Mouse (Mus musculus) testis, postnatal 14 days (tissue): ENCODE data around the gene Vdr.

Source experiments
- DNase-seq: peaks from one replicate; pipeline ENCODE4 v3.0.0; 2021; ENCODE audit warnings: low spot score

Vdr gene

DNA sequence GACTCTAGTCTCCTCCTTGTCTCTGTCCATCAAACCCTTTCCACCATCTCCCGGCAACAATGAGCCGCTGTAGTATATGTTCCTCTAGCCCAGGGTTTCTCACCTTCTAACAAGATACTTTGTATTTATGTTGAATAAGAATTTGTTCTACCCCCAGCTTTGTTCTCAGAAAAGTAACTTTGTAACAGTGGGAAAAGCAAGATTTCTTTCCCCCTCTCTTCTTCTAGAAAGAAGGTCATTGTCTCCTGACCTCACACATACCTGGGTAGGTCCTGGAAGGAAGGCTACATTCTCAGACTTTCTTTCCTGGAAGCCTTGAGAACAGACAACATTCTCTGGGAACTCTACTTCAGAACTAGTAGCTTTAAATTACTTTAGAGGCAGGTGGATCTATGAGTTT lies at the start of gene Vdr:
Gene Vdr (minus strand): TSS at position 101 of the 400 bp plus-strand sequence.
- DNase-seq: peak; percentile 46

DNA sequence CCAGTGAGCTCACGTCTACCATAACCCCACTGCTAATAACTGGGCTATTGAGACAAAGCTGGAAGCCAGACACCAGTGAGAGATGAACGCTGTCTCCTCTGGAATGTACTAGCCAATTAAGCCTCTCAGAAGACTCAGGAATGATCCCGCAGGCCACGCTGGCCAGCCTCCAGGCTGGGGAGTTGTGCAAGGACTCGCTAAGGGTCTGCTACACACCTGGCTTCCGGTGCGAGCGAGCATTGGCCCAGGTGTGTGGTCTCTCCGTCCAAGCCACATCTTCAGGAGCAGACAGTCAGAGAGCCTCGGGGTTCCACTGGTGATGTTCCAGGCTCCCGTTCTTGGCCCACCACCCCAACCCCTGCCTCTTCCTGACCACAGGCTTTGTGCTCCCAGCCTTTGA lies 46.0 kb upstream of the Vdr start:
- DNase-seq: no peak

DNA sequence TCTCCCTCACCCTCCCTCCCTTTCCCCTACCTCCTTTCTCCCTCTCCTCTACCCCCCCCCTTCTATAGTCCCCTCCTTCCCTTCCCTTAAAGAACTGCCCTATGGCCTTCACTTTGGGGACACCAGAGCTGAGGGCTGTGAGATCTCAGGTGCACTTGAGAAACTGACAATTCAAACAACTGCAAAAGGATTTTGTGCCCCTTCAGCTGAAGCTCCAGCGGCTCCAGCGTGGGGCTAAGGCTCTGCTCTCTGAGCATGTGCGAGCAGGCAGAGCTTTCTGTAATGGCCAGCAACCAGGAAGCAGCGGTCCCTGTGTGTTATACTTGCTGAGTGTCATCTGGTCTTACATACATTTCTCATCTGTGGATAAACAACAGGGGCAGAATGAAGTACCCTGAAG lies 45.3 kb upstream of the Vdr start:
- DNase-seq: no peak

DNA sequence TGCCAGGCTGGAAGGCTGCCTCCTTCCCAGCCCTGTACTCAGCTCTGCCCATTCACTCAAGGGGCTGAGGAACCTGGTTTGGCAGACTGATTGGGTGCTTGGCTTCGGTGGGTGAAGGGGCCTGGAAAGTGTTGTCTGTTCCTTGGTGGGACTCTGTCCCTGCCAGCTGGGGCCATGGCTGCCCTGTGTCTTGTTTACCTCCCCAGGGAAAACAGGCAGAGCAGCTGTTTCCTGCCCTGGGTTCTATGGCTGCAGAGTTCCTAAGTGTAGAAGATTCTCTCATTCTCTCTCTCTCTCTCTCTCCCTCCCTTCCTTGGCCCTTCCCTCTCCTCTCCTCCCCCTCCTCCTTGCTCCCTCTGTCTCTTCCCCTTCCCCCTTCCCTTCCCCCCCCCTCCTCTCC lies 44.9 kb upstream of the Vdr start:
- DNase-seq: no peak

DNA sequence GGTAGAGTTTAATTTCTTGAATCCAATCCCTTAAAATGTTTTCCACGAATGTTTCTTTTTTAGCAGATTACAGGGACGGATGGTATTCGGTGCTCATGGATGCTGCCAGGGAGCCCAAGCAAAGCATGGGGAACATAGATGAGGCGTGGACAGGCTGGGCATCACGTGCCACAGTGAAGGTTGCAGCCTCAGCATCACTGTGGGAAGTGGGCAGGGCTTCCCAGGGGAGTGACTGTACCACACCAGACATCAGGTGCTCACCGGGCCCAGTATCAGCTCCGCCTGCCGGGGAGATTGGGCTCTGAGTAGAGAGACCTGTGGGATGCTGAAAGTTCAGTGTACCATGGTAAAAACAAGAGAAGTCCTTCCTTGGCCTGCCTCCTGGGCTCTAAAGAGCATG lies 44.2 kb upstream of the Vdr start:
- DNase-seq: no peak

DNA sequence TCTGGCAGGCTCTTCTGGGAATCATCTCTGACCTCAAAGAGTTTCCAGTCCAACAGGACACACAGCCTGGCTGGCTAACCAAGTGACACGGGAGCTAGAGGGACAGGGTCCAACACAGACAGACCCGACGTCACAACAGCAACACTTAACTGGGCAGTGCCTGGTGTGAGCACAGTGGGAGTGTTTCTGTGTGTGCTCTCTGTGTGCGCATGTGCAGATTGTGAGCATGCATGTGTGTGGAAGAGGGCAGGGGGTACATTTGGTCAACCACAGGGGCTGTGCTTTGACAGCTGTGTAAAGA lies 42.4 kb upstream of the Vdr start:
- no peak for DNase-seq

DNA sequence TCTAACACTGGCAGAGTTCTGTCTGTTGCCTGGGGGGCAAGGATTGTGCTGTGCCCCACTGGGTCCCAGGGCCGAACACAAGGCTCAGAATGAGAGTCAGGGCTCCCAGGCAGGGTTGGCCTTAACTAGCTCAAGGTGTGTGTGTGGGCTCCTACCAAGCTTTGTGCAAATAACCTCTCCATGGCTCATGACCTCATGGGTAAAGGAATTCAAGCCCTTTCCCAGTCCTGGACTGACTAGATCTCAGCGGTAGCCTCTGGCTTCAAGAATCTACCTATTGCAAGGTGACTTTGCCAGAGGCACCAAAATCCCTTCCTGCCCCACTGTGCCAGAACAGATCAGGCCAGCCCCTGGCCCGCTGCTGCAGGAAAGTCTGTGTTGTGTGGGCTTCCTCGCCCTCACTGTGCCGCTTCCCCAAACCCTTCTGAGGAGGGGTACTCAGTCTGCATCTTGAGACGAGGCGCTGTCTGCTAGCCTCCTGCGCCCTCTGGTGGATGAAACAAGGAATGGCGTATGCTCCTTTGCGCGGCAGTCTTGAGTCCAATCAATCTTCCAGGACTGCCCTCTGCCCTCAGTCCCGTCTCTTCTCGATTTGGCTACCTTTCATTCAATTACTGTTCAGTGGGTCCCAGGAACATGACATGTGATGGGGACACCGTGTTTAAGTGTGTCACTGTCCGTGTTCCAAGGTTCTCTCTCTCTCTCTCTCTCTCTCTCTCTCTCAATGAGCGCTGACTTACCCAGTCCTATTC lies 41.9 kb upstream of the Vdr start:
- peak; percentile 56 for DNase-seq

DNA sequence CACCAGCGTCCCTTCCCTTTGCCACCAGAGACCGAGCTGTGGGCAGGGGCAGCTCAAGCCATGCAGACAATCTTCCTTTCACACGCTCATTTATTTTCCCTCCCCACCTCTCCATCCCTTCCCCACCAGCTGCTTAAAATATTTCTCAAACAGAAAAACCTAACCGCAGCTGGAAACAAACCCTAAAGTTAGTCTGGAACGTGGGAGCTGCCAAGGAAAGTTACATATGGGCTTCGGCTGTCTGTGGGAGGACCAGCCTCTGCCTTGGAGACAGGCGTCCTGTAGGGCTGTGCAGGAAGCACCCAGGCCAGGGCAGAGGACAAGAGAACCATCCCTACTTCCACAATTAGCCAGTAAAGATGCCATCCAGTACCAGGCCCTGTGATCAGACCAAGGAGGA lies 39.8 kb upstream of the Vdr start:
- no peak for DNase-seq

DNA sequence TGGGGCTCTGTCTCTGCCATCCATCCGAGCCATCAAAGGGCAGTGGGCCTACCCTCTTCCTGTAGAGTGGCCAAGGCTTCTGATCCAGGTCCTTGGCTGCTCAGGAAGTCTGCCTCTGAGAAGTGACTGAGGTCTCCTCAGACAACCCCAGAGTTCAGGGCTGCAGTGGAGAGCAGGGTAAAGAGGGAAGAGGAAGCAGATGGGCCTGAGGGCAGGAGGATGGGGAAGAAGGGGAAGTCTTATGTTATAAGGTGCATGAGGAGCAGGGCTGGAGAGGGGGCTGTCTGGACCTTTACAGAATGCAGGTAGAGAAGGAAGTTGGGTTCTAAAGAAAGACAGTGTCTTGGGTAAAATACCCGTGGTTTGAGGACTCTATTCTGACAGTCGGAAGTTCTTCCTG lies 39.3 kb upstream of the Vdr start:
- DNase-seq: no peak

DNA sequence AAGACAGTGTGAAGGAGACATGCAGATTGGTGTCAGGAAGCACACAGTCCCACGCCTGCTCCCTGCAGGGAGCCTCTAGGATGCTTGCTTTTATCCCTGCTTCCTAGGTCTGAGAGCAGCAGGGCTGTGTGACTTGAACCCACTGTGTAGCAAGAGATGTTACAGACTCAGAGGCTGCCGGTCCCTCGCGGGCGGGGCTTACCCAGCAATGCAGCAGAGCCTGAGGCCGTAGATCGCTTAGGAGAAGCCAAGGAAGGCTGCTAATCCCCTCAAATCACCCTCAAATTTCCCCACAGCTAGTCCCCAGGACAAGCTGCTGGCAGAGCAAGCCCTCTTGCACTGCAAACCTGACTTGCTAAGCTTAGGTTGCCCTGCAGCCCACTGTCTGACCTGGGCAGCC lies 38.3 kb upstream of the Vdr start:
- DNase-seq: no peak

DNA sequence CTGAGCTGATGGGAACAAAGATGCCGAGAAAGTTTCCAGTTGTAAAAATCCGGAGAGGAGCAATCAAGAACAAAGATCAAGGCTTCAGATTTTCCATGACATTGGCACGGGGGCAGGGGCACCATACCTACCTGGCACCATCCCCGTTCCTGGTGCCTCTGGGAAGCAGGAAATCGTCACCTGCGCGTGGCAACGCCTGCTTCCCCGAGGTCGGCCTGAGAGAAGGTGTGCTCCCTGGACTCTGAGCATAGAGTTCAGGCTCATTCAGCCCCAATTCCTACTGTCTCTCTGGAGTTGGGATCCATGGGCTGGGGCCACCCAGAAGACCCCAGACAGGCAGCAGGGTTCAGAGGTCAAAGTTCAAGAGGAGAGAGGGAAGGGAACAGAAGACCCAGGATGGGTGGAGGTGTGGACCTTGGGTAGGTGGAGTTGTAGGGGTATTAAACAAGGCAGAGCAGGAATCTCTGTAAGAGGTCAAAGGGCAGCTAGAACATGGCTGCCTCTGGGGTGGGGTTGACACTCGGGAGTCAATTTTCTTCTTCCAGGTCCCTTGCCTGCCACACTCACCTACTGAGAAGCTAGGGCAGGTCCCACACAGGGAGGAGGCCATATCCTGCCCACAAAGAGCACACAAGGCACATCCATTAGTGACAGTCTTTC lies 35.4 kb upstream of the Vdr start:
- DNase-seq: no peak

DNA sequence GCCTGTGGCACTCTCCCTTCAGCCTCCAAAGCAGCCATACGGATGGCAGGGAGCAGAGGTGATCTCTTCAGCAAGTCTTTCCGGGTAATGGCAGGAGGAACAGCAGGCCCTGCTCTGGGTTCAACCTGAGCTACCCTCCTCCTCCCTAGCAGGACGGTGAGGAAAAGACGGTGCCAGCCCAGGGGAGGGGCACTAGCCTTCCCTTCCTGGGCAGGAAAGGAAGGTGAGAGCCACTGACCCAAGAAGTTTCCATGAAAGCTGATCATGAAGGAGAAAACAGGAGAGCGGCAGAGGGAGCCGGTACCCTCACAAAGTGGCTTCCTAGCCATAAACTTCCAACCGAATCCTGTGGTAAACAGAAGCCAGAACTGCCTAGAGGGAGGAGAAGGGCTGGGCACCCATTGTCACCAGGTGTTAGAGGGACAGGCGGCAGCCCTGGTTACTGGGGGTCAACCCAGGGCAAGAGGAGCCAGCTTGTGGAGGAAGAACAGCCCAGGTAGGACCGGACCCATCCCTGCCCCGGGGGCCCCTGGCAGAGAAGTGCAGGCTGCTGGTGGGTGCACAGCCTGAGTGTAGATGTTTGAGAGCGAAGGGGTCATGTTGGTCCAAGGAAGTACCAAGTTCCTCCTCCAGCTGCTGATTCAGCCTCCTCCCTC lies 34.6 kb upstream of the Vdr start:
- no peak for DNase-seq

DNA sequence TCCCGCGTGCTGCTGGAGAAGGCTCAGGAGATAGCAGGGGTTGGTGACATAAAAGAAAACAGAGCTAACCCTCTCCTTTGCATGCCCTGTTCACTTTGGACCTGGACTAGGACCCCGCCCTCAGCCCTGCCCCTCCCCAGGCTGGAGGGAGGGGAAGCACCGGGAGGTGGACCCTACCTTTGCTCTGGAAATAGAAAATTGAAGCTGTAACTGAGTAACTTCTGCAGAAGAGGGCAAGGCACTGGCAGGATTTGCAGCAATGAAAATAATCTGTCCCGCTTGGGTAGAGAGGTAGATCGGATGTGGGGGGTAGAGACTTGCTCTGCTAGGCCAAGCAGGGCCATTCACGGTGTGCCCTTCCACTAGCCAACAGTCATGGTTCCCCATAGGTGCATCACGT lies 32.9 kb upstream of the Vdr start:
- DNase-seq: no peak

DNA sequence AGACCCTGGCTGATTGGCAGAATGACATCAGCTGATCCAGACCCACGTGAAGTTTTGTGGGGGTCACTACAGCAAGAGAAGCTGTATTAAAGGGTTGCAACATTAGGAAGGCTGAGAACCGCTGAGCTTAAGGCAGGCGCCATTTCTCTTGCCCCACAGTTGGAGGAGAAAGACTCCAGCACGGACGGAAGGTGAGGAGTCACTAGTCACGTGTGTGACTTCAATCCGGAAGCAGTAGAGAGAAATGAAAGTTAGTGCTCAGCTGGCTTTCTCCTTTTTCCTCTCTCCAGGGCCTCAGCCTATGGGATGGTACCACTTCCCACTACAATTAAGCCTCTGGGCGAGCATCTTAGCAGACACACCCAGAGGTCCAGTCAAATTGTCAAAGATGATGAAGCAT lies 32.1 kb upstream of the Vdr start:
- DNase-seq: no peak

DNA sequence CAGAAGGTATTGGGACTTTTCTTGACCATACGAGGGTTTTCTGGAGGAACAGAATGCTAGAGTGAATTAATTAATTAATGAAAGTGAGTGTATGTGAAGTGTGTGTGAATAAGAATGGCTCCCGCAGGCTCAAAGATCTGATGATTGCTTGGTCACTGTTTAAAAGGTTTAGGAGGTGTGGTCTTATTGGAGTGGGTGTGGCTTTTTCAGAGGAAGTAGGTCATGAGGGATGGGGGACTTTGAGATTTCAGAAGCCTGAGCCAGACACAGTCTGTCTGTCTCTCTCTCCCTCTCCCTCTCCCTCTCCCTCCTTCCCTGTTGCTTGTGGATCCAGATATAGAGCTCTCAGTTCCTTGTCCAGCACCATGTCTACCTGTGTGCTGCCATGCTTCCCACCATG lies 30.9 kb upstream of the Vdr start:
- DNase-seq: no peak

DNA sequence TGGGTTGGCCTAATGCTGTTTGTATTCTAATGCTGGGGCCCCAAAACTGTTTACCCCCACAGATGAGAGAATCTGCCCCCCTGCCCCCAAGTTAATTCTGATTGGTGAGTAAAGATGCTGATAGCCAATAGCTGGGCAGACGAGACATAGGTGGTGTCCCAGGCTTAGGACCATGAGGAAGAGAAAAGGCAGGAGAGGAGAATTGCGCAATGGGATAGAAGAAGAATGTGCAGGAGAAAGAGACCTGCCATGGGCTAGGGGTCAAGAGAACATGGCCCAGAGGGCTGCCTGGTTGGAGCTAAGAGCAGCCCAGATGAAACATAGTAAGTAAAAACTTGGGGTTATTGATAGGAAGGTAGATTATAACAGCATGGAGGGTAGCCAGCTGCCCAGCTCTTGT lies 29.7 kb upstream of the Vdr start:
- no peak for DNase-seq

DNA sequence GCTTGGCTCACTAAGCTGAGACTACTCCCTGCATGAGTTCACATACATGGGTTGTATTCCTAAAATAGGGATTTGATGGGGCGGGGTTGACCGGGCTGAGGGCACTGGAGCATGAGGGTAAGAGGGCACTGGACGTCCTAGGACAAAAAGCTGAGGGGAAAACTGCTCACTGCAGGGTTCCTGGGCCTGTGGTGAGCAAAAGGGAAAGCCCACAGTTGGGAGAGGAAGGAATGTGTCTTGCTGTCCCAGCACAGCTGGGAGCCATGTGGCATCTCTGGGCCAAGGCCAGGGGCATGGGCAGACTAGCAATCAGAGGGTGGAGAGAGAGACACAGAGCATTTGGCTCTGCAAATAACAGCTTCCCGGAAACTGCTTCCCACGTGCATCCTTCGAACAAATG lies 28.1 kb upstream of the Vdr start:
- DNase-seq: no peak

DNA sequence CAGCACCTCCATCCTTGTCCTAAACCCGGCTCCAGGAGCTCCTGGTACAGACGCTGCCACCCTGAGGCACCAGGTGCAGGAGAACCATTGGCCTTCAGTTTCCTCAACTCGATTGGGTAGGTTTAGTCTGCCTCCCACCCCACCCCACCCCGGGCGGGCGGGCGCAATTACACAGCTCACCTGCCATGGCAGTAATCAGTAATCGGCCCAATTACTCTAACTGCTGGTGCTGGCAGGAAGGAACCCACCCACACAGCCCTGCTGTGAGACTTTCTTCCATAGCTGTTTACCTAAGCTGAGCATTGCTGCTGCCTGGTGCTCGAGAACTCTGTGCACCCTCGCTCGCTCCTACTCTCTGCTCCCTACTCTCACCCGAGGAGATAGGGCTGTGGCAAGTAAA lies 22.0 kb upstream of the Vdr start:
- no peak for DNase-seq

DNA sequence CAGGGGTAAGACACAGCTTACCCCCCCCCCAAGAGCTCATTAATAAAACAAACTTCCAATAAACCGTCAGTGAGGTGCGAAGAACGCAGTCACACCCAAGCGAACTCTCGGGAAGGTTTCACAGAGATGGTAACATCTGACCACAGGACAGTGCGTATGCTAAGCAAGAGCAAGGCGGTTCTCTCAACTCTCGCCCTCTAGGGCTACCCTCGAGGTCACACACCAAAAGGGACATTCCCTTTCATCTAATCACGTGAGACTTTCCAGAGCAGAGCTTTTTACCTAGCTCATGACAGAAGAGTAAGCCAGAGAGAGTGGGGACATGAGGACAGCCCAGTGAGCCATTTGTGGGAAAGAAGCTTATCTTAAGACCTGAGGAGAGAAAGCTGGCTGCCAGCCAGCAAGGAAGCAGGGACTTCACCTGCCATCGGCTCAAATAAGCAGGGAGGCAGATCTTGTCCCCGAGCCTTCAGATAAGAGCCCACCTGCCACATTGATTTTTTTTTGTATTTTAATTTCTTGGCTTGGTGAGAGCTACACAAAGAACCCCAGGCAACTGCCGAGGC lies 18.9 kb upstream of the Vdr start:
- DNase-seq: no peak

DNA sequence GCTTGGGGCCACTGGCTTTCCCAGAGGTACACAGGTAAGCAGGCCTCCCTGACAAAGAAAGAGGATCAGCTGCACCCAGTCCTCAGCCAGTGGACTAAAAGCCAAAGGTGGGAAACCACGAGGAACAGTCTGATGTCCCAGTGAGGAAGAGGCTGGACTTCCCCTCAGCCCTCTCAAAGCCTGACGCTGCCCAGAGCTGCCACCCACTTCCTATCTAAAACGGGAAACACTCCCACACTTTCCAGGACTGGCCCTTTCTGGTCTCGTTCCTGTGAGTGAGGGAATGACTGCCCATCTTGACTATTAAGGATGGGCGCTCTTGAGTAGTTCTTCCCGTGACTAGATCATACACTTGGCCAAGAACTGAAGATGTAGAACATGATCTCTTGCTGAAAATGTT lies 17.4 kb upstream of the Vdr start:
- no peak for DNase-seq

DNA sequence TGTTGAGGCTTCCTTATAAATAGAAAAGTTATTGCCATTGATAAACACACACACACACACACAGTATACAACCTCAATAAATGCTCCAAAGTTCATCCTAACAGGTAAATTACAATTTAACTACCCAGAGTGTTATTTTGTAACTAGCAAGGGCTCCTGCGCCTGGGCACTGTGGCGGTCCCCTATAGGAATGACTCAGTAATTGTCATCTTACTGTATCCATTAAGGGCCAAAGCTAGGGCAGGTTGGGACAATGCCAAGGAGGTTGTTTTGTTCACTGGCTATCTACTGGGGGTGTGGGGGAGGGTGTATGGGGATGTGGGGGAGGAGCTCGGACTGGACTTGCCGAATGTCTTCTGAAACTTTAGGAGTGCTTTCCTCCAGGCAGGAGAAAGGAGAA lies 16.6 kb upstream of the Vdr start:
- no peak for DNase-seq

DNA sequence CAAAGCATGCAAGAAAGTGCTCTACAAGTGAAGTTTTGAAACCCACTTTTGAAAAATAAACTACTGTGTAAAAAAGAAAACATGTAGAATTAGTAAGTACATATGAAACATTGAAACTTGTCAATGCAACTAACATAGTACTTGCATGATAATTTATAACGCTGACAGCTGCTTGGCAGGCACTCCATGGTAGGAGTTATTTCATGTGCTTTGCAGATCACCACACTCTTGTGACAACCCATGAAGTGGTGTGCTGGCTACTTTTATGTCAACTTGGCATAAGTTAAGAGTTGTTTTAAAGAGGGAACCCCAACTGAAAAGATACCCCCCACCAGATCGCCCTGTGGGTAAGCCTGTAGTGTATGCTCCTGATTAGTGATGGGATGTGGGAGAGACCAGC lies 12.0 kb upstream of the Vdr start:
- no peak for DNase-seq

DNA sequence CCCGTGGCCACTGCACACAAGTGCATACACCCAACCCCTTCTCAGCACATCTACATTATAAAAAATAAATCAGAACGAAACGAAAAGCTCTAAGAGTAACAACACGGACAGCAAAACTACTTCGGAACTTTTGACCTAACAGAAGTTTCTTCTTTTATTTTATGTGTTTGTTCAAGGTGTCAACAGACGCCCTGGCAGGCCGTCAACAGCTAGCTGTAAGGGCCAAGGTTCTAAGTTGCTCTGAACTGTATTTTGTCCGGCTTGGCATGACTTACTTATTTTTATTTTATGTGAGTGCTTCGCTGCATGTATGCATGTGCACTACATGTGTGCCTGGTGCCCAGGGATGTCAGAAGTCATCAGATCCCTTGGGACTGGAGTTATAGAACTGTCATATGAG lies 11.4 kb upstream of the Vdr start:
- no peak for DNase-seq

DNA sequence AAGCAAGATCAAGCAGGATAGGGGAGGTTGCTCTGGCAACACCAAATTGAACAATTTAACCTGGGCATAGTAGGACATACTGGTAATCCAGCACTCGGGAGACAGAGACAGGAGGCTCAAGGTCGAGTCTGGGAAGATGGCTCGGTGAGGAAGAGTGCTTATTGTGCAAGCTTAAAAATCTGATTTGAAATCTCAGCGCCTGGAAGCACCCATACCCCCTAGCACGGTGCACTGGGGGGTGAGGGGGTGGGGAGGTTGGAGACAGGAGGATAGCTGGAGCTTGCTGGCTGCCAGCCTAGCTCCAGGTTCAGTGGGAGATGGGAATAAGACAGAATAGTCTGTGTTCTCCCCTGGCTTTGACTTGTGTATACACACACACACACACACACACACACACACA lies 9.9 kb upstream of the Vdr start:
- DNase-seq: no peak
